Mouse (Mus musculus): Measurements from ENCODE around the gene Olfr524. TPM values are rescaled to one million over a fixed set of nuclear protein-coding genes. Genes with fewer than 3 reads are reported as not detected.

Gene Olfr524
- total and polyA plus RNA-seq, 3 experiments, result not detected

- Histone ChIP-seq H3K27ac (ENCODE audit: control insufficient read depth, low read depth, low read length) (no peak overlapping the region), H3K4me3 (ENCODE audit: control insufficient read depth in 1 of 2, insufficient read depth in 1 of 2, low read depth in 2 of 2, low read length in 2 of 2) (no peak overlapping the region), H3K27me3 (ENCODE audit: control insufficient read depth in 1 of 2, insufficient read depth in 2 of 2, low read length in 2 of 2) (no peaks in the 10 kb centered on the region), H3K79me2 (ENCODE audit: control insufficient read depth, insufficient read depth, low read length, poor library complexity) (no peaks in the 10 kb centered on the region), H3K4me1 (ENCODE audit: control insufficient read depth in 1 of 2, insufficient read depth in 2 of 2, low read length in 2 of 2) (peaks cover 0 to 6% of the 10 kb centered on the region in 2 experiments; a peak in 2 of 4 replicates), H3K9me3 (replicated peaks; ENCODE audit: insufficient read depth, low read length) (no peaks in the 10 kb centered on the region), H3K36me3 (ENCODE audit: control insufficient read depth in 1 of 2, insufficient read depth in 2 of 2, low read length in 2 of 2) (no peaks in the 10 kb centered on the region), H3K9ac (ENCODE audit: control insufficient read depth, low read depth, low read length, poor library complexity, severe bottlenecking) (no peak overlapping the region)
- DNase-seq (ENCODE audit: low read depth, low spot score), result no peak
- TF ChIP-seq ZC3H11A (IDR thresholded peaks at IDR 0.05; ENCODE audit: low read depth, low read length) (no peak), UBTF (IDR thresholded peaks at IDR 0.05; ENCODE audit: borderline replicate concordance, insufficient read depth, low read depth, low read length) (no peak), USF1 (IDR thresholded peaks at IDR 0.05; ENCODE audit: low read depth, low read length) (no peak), MXI1 (IDR thresholded peaks at IDR 0.05; ENCODE audit: low read depth, low read length) (no peak), NELFE (IDR thresholded peaks at IDR 0.05; ENCODE audit: low read depth, low read length) (no peak), MYB (IDR thresholded peaks at IDR 0.05; ENCODE audit: low read depth, low read length) (no peak), POLR2AphosphoS5 (IDR thresholded peaks at IDR 0.05; ENCODE audit: borderline replicate concordance, low read depth, low read length) (no peak), ETS1 (IDR thresholded peaks at IDR 0.05; ENCODE audit: low read depth, low read length) (no peak), CHD1 (IDR thresholded peaks at IDR 0.05; ENCODE audit: low read depth, low read length) (no peak), MEF2A (IDR thresholded peaks at IDR 0.05; ENCODE audit: extremely low read depth, insufficient replicate concordance, low read depth, low read length, poor library complexity, severe bottlenecking) (no peak), TAL1 (IDR thresholded peaks at IDR 0.05; ENCODE audit: low read length) (no peak), BHLHE40 (IDR thresholded peaks at IDR 0.05; ENCODE audit: borderline replicate concordance, low read depth, low read length) (no peak), ZKSCAN1 (IDR thresholded peaks at IDR 0.05; ENCODE audit: low read depth, low read length) (no peak), SIN3A (IDR thresholded peaks at IDR 0.05; ENCODE audit: low read length) (no peak), CHD2 (IDR thresholded peaks at IDR 0.05; ENCODE audit: low read length) (no peak), ZNF384 (IDR thresholded peaks at IDR 0.05; ENCODE audit: low read depth, low read length) (no peak), MAZ (IDR thresholded peaks at IDR 0.05; ENCODE audit: low read depth, low read length) (no peak), KAT2A (conservative IDR thresholded peaks at IDR 0.05; ENCODE audit: low read depth, low read length) (no peak), USF2 (IDR thresholded peaks at IDR 0.05; ENCODE audit: borderline replicate concordance in 1 of 2, insufficient read depth in 1 of 2, low read depth in 1 of 2, low read length in 2 of 2) (no peak)
These were observed 17.9 kb downstream of the Olfr524 start for GRCm38 (mm10) chr7:140187721-140188390.
